Mouse (Mus musculus) liver, postnatal 0 days (tissue): ENCODE results near the gene Chl1. TPM values are rescaled to one million over a fixed set of nuclear protein-coding genes. Genes with fewer than 3 reads are reported as not detected.

Experiments
- ATAC-seq: fragments of 200-750 bp; cut with Nextera tagmentation; 2 replicates; pipeline ENCODE4 v1.8.0; 2017; ENCODE audit warnings: mild to moderate bottlenecking, moderate library complexity
- DNase-seq: peaks from one replicate; pipeline ENCODE4 v3.0.0-alpha.2; 2016
- H3K27ac ChIP-seq: fragments of 300-500 bp; sonication (generic); 2 replicates; pipeline ENCODE4 v1.5.1; 2014; ENCODE audit warnings: antibody characterized with exemption, moderate library complexity, mild to moderate bottlenecking, low read depth
- H3K27me3 ChIP-seq: fragments of 300-500 bp; sonication (generic); 2 replicates; pipeline ENCODE4 v1.6.1; 2014; ENCODE audit warnings: low read length, control low read depth, mixed read lengths; ENCODE audit not compliant: insufficient read depth
- H3K36me3 ChIP-seq: fragments of 300-500 bp; sonication (generic); replicated peaks from 2 replicates; pipeline ENCODE4 v1.6.1; 2014; ENCODE audit warnings: mild to moderate bottlenecking, control low read depth, low read length, moderate library complexity, mixed read lengths; ENCODE audit not compliant: insufficient read depth
- H3K4me1 ChIP-seq: fragments of 300-500 bp; sonication (generic); 2 replicates; pipeline ENCODE4 v1.6.1; 2014; ENCODE audit warnings: antibody characterized with exemption, mild to moderate bottlenecking, control low read depth; ENCODE audit not compliant: insufficient read depth
- H3K4me2 ChIP-seq: fragments of 300-500 bp; sonication (generic); 2 replicates; pipeline ENCODE4 v1.6.1; 2014; ENCODE audit warnings: low read depth, mild to moderate bottlenecking, low read length, moderate library complexity, mixed read lengths
- H3K4me3 ChIP-seq: fragments of 300-500 bp; sonication (generic); 2 replicates; pipeline ENCODE4 v1.5.1; 2014; ENCODE audit warnings: low read depth, low read length
- H3K9ac ChIP-seq: fragments of 300-500 bp; sonication (generic); replicated peaks from 2 replicates; pipeline ENCODE4 v1.6.1; 2014; ENCODE audit warnings: mild to moderate bottlenecking, moderate library complexity
- H3K9me3 ChIP-seq: fragments of 300-500 bp; sonication (generic); 2 replicates; pipeline ENCODE4 v1.6.1; 2016; ENCODE audit warnings: mild to moderate bottlenecking, control low read depth, low read length, mixed read lengths
- CTCF ChIP-seq: sonication (generic); IDR thresholded peaks from 2 replicates; pipeline ENCODE4 v1.5.1; 2016; ENCODE audit warnings: antibody characterized with exemption, low read depth
- EP300 ChIP-seq: IDR thresholded peaks from 2 replicates; pipeline ENCODE4 v1.6.1; 2016; ENCODE audit warnings: antibody characterized with exemption, low read depth, mild to moderate bottlenecking
- WGBS: fragments of 180-500 bp; shearing (Covaris S2); extraction: QIAGEN DNeasy Blood & Tissue Kit; methylation state at CpG from one replicate; pipeline ENCODE4 v1.1.7; 2014; ENCODE audit not compliant: insufficient replicate concordance; 5-methylcytosine and 5-hydroxymethylcytosine counted together
- polyA plus RNA-seq: library from polyadenylated mRNA; unstranded; fragments of >200 nt; fragmentation: Nextera tagmentation; extraction: Ambion mirVana; gene quantifications from 2 replicates; pipeline ENCODE4 v1.2.1, GENCODE M21; 2015

Chl1 gene
- polyA plus RNA-seq, 1 experiment from 2014 or later, result not detected

DNA sequence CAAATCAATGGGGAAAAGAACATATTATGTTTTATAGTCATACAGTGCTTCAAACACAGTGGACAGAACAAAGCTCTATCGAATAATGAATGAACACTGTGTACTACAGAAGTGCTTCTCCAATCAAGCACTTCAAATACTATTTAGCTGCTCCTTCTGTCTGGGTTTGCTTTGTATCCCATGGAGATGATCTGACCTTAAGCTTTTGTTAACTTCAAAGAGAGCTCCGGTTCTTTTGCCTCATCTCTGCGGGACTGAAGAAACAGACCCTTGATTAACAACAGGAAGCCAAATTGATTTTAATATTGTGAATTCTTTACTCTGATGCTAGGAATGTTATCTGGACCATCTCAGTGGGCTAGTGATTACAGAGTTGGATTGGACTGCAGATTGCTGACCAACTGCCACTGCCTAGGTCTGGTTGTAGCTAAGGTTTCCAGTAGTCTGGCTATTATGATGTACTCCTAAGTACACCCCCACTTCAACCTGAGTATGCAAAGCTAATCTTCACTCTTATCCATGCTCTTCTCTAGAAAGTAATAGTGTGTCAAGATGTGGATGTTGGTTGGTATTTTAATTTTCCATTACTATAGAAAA lies 111.8 kb downstream of the Chl1 start:
- no peak overlapping the region for H3K27ac ChIP-seq
- ATAC-seq (no peak), DNase-seq (no peak)
- H3K4me3 ChIP-seq, result no peak overlapping the region
- no peaks in the 10 kb centered on the region for H3K36me3 ChIP-seq
- H3K9ac ChIP-seq, result no peak overlapping the region
- WGBS, result 81% methylated on average over 3 of the region's 3 CpGs
- H3K4me2 ChIP-seq, result no peak overlapping the region
- TF ChIP-seq CTCF, result no peak
- no peaks in the 10 kb centered on the region for H3K9me3 ChIP-seq
- H3K27me3 ChIP-seq, result no peaks in the 10 kb centered on the region
- no peaks in the 10 kb centered on the region for H3K4me1 ChIP-seq

DNA sequence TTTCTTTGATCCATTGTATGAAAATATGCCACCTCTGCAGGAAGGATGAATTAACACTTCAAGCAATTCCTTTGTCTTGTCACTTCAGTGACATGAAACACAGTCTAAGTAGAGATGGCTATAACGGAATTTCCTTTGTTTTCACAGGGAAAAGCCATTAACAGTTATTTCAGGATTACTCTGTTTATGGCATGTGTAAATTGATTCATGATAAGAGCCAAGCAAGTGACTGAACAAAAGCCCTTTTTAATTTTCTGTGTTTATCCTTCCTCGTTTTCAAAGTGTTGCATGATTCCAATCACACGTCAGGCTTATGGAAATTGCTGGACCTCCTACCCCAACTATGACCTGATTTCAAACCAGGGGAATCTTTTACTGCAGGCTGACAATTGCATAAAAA lies 122.5 kb downstream of the Chl1 start:
- TF ChIP-seq CTCF (no peak), EP300 (no peak)
- 51% methylated on average over 3 of the region's 3 CpGs for WGBS
- no peak overlapping the region for H3K4me3 ChIP-seq
- H3K4me1 ChIP-seq, result no peaks in the 10 kb centered on the region
- H3K27me3 ChIP-seq, result no peaks in the 10 kb centered on the region
- no peak overlapping the region for H3K9ac ChIP-seq
- no peak overlapping the region for H3K4me2 ChIP-seq
- no peaks in the 10 kb centered on the region for H3K36me3 ChIP-seq
- ATAC-seq (no peak), DNase-seq (no peak)
- no peaks in the 10 kb centered on the region for H3K9me3 ChIP-seq
- H3K27ac ChIP-seq, result no peak overlapping the region

DNA sequence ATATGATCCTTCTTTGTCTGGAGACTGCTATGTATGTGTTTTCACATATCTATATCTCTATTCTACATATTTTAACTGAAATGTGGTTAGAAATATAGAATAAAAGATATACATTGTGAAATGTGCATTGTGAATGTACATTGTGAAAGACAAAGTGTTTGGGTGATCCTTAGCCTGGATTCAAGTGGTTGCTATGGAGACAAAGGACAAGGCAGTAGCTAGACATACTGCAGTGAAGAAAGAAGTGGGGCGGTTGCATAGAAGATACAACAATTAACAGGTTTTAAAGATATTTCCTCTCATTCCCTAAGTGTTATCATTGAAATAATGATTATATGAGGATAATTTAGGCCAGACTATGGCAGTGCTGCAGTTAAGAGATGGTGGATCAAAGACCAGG lies 146.4 kb downstream of the Chl1 start:
- no peaks in the 10 kb centered on the region for H3K27me3 ChIP-seq
- ATAC-seq, result no peak
- WGBS, result 81% methylated on average over 1 of the region's 1 CpGs
- no peak overlapping the region for H3K4me3 ChIP-seq
- H3K9ac ChIP-seq, result no peak overlapping the region
- no peak for DNase-seq
- no peak for TF ChIP-seq CTCF
- no peak for TF ChIP-seq EP300
- no peak overlapping the region for H3K27ac ChIP-seq
- H3K4me2 ChIP-seq, result no peak overlapping the region
- H3K9me3 ChIP-seq, result no peaks in the 10 kb centered on the region
- no peaks in the 10 kb centered on the region for H3K36me3 ChIP-seq
- no peaks in the 10 kb centered on the region for H3K4me1 ChIP-seq

DNA sequence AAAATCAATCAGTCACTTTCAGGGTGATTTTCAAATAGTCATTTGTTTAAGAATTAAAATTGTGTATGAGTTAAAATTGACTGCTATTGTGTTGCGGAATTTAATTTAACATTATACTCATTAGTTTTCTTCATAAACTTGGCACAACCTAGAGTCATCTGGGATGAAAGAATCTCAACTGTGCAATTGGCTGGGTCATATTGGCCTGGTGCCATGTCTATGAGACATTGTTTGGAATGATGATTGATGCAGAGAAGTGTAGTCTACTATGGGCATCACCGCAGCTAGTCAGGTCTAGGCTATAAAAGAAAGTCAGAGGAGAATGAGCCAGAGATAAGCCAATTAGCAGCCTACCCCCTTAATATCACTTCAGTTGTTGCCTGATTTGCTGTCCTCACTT lies 148.8 kb downstream of the Chl1 start:
- Histone ChIP-seq H3K4me2 (no peak overlapping the region), H3K9me3 (no peaks in the 10 kb centered on the region), H3K9ac (no peak overlapping the region), H3K4me1 (no peaks in the 10 kb centered on the region), H3K27me3 (no peaks in the 10 kb centered on the region), H3K36me3 (no peaks in the 10 kb centered on the region), H3K27ac (no peak overlapping the region), H3K4me3 (no peak overlapping the region)
- ATAC-seq (no peak), DNase-seq (no peak)
- 91% methylated on average over 2 of the region's 2 CpGs for WGBS
- no peak for TF ChIP-seq EP300
- no peak for TF ChIP-seq CTCF

DNA sequence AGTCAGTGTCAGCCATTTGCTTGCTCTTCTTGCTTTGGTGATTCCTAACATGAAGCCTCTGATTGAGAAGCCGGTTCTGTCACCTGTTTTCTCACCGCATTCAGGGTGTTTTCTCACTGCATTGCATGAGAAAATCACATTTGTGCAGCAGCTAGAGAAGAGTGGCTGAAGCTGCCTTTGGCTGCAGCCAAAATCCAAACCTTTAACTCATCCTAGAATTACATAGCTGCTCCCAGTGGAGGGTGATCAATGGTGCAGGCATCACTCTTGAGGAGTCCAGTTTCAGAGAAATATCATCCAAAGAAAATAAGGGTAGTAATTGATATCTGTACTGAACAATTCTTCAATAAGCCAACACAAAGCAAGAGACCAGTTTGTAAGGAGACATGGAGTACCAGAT lies 154.8 kb downstream of the Chl1 start:
- no peaks in the 10 kb centered on the region for H3K27me3 ChIP-seq
- no peaks in the 10 kb centered on the region for H3K9me3 ChIP-seq
- H3K27ac ChIP-seq, result no peak overlapping the region
- no peaks in the 10 kb centered on the region for H3K36me3 ChIP-seq
- 84% methylated on average over 2 of the region's 2 CpGs for WGBS
- no peak overlapping the region for H3K9ac ChIP-seq
- TF ChIP-seq EP300 (no peak), CTCF (no peak)
- ATAC-seq, result no peak
- H3K4me2 ChIP-seq, result no peak overlapping the region
- DNase-seq, result no peak
- no peak overlapping the region for H3K4me3 ChIP-seq
- H3K4me1 ChIP-seq, result no peaks in the 10 kb centered on the region

DNA sequence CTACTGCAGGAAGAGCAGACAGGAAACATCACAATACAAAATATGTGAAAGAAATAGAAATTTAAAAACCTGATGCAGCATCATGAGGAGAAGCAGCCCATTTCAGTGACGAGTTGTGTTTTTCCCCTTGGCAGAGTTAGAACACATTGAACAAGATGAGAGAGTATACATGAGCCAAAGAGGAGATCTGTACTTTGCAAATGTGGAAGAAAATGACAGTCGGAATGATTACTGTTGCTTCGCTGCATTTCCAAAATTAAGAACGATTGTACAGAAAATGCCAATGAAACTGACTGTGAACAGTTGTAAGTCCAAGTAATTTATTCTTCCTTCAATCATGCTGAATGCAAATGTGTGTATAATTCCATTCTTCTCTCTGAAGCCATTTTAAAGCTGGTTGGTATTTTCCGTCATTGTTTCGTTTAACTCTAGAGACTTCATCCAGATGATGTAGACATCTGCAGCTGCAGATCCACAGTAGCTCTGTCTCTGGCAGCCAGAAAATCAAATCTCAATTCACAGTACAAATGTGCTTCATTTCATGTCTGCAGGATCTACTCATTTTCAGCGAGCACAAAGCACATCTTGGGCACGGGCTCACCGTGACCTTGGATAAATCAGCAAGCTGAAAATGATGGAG lies 155.4 kb downstream of the Chl1 start:
- H3K9me3 ChIP-seq, result no peaks in the 10 kb centered on the region
- ATAC-seq (no peak), DNase-seq (no peak)
- 79% methylated on average over 9 of the region's 9 CpGs for WGBS
- no peaks in the 10 kb centered on the region for H3K36me3 ChIP-seq
- no peak overlapping the region for H3K27ac ChIP-seq
- H3K4me3 ChIP-seq, result no peak overlapping the region
- no peaks in the 10 kb centered on the region for H3K4me1 ChIP-seq
- no peak overlapping the region for H3K9ac ChIP-seq
- no peaks in the 10 kb centered on the region for H3K27me3 ChIP-seq
- no peak overlapping the region for H3K4me2 ChIP-seq
- no peak for TF ChIP-seq CTCF
- no peak for TF ChIP-seq EP300

DNA sequence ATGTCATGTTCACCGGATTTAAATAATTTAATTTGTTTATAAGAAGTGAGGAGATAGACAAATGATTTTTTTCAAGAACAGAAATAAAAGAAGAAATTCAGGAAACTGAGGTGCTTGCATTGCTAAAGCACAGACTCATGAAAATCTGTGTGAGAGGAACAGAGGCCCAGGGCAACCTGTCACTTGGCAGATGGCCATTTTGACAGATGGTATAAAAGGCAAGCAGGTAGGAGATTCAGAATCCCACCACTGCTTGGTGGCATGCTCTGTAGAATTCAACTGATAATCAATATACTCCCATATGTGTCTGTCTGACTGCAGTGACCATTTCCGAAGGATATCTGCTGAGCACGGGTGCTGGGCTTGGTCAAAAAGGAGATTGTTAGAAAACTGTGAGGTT lies 162.7 kb downstream of the Chl1 start:
- Histone ChIP-seq H3K9me3 (no peaks in the 10 kb centered on the region), H3K27ac (no peak overlapping the region), H3K9ac (no peak overlapping the region), H3K4me2 (no peak overlapping the region), H3K27me3 (no peaks in the 10 kb centered on the region), H3K4me3 (no peak overlapping the region), H3K4me1 (no peaks in the 10 kb centered on the region), H3K36me3 (no peaks in the 10 kb centered on the region)
- DNase-seq (no peak), ATAC-seq (no peak)
- TF ChIP-seq CTCF (no peak), EP300 (no peak)
- 74% methylated on average over 3 of the region's 3 CpGs for WGBS
